Mouse (Mus musculus): ENCODE measurements at regions not wholly inside any gene's neighbourhood (a gene's known extent, or its start where the extent isn't known, plus 50 kb on each side); places are given as distances from the start of the nearest gene placed in this dataset.
A peak's percentile ranks its signal among the peaks of the same experiment; 100 is the strongest.

DNA sequence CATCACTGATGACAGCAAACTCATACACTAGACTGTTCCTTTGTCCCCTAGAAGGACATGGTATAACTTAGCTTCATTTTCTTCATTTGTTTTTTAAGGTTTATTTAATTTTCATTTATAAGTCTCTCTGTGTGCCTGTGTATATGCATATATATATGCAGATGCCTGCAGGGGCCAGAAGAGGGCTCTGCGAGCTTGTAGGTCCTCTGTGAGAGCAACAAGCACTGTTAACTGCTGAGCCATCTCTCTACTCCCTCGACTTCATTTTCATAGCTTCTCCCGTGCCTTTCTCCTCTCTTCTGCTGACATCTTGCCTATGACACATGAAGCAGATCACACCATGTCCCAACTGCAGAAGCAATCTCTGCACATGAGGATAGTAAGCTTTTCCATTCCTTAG, 72.9 kb upstream of the Foxn3 start:
- 94% methylated on average over 3 of the region's 3 CpGs for WGBS
- no peak for TF ChIP-seq POLR2A (IDR thresholded peaks at IDR 0.05; ENCODE audit: low read depth, low read length)
- TF ChIP-seq CTCF (conservative IDR thresholded peaks at IDR 0.05; ENCODE audit: insufficient read depth, insufficient read length, low read depth, low read length) = 0 out of 2 replicates have a peak, but pooled peaks have one; percentile 4
- H3K36me3 ChIP-seq (ENCODE audit: control insufficient read depth, insufficient read depth, low read length) = no peaks in the 10 kb centered on the region
- no peaks in the 10 kb centered on the region for H3K27me3 ChIP-seq (replicated peaks; ENCODE audit: control insufficient read depth, insufficient read depth, low read length)
- DNase-seq = no peak
- no peak overlapping the region for H3K27ac ChIP-seq (ENCODE audit: insufficient read depth, low read depth, low read length)
- no peaks in the 10 kb centered on the region for H3K4me1 ChIP-seq (ENCODE audit: control insufficient read depth, insufficient read depth, low read length)
- no peak overlapping the region for H3K4me3 ChIP-seq (ENCODE audit: insufficient read depth, low read depth, low read length)

DNA sequence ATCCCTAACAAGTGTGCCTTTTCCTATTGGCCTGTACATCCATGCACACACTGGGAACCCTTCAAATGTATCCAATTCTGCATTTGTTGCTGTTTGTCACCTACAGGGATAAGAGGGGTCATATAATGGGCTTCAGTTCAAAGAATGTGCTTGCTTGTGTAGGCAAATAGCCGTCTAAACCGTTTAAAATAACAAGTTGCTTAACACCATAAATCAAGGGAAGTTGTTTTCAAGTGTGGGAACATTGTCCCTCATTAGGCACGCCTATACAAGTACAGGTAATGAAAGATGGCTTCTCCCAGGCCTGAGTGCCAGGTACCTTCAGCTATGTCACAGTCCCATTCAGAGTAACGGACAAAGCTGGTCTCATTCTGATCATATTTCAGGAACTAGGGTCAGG, 72.0 kb upstream of the Foxn3 start:
- Histone ChIP-seq H3K36me3 (ENCODE audit: control insufficient read depth, insufficient read depth, low read length) (no peaks in the 10 kb centered on the region), H3K4me1 (ENCODE audit: control insufficient read depth, insufficient read depth, low read length) (no peaks in the 10 kb centered on the region), H3K27me3 (replicated peaks; ENCODE audit: control insufficient read depth, insufficient read depth, low read length) (no peaks in the 10 kb centered on the region), H3K27ac (ENCODE audit: insufficient read depth, low read depth, low read length) (no peak overlapping the region), H3K4me3 (ENCODE audit: insufficient read depth, low read depth, low read length) (no peak overlapping the region)
- DNase-seq = no peak
- TF ChIP-seq POLR2A (IDR thresholded peaks at IDR 0.05; ENCODE audit: low read depth, low read length) (no peak), CTCF (conservative IDR thresholded peaks at IDR 0.05; ENCODE audit: insufficient read depth, insufficient read length, low read depth, low read length) (no peak)
- WGBS = 45% methylated on average over 4 of the region's 4 CpGs

DNA sequence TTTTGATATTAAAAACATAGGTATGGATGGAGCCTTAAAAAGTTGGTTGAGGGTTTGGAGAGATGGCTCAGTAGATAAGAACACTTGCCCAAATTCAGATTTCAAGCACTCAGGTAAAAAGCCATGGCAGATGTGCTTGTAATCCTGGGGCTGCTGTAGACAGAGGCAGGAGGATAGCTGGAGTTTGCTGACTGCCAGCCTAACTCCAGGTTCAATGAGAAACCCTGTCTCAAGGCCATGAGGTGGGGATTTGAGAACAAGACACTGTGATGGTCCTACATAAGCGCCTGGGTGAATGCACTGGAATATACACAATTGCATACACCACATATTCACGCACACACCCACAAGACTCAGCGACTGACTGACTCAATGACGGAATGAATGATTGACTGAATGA, 71.3 kb upstream of the Foxn3 start:
- WGBS = 97% methylated on average over 4 of the region's 4 CpGs

GRCm38 (mm10) chr12:99633678-99634077, 70.3 kb upstream of the Foxn3 start:
- Histone ChIP-seq H3K27me3 (replicated peaks; ENCODE audit: control insufficient read depth, insufficient read depth, low read length) (no peaks in the 10 kb centered on the region), H3K27ac (ENCODE audit: insufficient read depth, low read depth, low read length) (no peak overlapping the region), H3K36me3 (ENCODE audit: control insufficient read depth, insufficient read depth, low read length) (no peaks in the 10 kb centered on the region), H3K4me1 (ENCODE audit: control insufficient read depth, insufficient read depth, low read length) (no peaks in the 10 kb centered on the region), H3K4me3 (ENCODE audit: insufficient read depth, low read depth, low read length) (no peak overlapping the region)
- 85% methylated on average over 10 of the region's 10 CpGs for WGBS
- no peak for DNase-seq
- TF ChIP-seq CTCF (conservative IDR thresholded peaks at IDR 0.05; ENCODE audit: insufficient read depth, insufficient read length, low read depth, low read length) (no peak), POLR2A (IDR thresholded peaks at IDR 0.05; ENCODE audit: low read depth, low read length) (no peak)

More for the DNA sequence above, 71.3 kb upstream of the Foxn3 start:
- H3K36me3 ChIP-seq (ENCODE audit: control insufficient read depth, insufficient read depth, low read length) = no peaks in the 10 kb centered on the region
- no peak overlapping the region for H3K27ac ChIP-seq (ENCODE audit: insufficient read depth, low read depth, low read length)
- no peak for TF ChIP-seq CTCF (conservative IDR thresholded peaks at IDR 0.05; ENCODE audit: insufficient read depth, insufficient read length, low read depth, low read length)
- no peak for TF ChIP-seq POLR2A (IDR thresholded peaks at IDR 0.05; ENCODE audit: low read depth, low read length)
- no peak overlapping the region for H3K4me3 ChIP-seq (ENCODE audit: insufficient read depth, low read depth, low read length)
- H3K4me1 ChIP-seq (ENCODE audit: control insufficient read depth, insufficient read depth, low read length) = no peaks in the 10 kb centered on the region
- DNase-seq = no peak
- H3K27me3 ChIP-seq (replicated peaks; ENCODE audit: control insufficient read depth, insufficient read depth, low read length) = no peaks in the 10 kb centered on the region

- no peaks in the 10 kb centered on the region for H3K4me1 ChIP-seq (ENCODE audit: control insufficient read depth, insufficient read depth, low read length)
- no peak for TF ChIP-seq CTCF (conservative IDR thresholded peaks at IDR 0.05; ENCODE audit: insufficient read depth, insufficient read length, low read depth, low read length)
- TF ChIP-seq POLR2A (IDR thresholded peaks at IDR 0.05; ENCODE audit: low read depth, low read length) = no peak
- whole genome bisulfite sequencing = 92% methylated on average over 6 of the region's 6 CpGs
- H3K27me3 ChIP-seq (replicated peaks; ENCODE audit: control insufficient read depth, insufficient read depth, low read length) = no peaks in the 10 kb centered on the region
- DNase-seq = no peak
- no peak overlapping the region for H3K4me3 ChIP-seq (ENCODE audit: insufficient read depth, low read depth, low read length)
- H3K27ac ChIP-seq (ENCODE audit: insufficient read depth, low read depth, low read length) = no peak overlapping the region
- H3K36me3 ChIP-seq (ENCODE audit: control insufficient read depth, insufficient read depth, low read length) = no peaks in the 10 kb centered on the region
These were observed 69.6 kb upstream of the Foxn3 start for GRCm38 (mm10) chr12:99632988-99633387.

- TF ChIP-seq POLR2A (IDR thresholded peaks at IDR 0.05; ENCODE audit: low read depth, low read length) (no peak), CTCF (conservative IDR thresholded peaks at IDR 0.05; ENCODE audit: insufficient read depth, insufficient read length, low read depth, low read length) (no peak)
- 86% methylated on average over 4 of the region's 4 CpGs for WGBS
These were observed 66.2 kb upstream of the Foxn3 start for GRCm38 (mm10) chr12:99629606-99630005.

DNA sequence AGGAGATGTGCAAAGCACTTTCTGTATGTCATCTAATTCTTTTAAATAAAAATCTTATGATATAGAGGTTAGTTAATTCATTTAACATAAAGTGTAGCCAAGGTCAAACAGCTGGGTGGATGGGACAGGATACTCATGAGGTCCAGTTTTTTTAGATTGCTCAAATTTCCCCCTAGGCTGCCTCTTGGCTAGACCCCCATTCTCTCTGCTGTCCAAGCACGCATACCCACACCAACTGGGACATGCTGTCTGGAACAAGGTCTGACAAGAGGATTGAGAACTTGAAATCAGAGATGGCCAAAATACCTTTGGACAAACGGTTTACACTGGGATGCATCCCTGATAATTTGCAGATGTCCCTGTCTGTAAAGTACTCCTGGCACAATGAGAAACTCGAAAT, 65.0 kb upstream of the Foxn3 start:
- Histone ChIP-seq H3K4me3 (ENCODE audit: insufficient read depth, low read depth, low read length) (no peak overlapping the region), H3K36me3 (ENCODE audit: control insufficient read depth, insufficient read depth, low read length) (no peaks in the 10 kb centered on the region), H3K27ac (ENCODE audit: insufficient read depth, low read depth, low read length) (no peak overlapping the region), H3K4me1 (ENCODE audit: control insufficient read depth, insufficient read depth, low read length) (no peaks in the 10 kb centered on the region), H3K27me3 (replicated peaks; ENCODE audit: control insufficient read depth, insufficient read depth, low read length) (no peaks in the 10 kb centered on the region)
- DNase-seq = no peak
- 64% methylated on average over 3 of the region's 3 CpGs for WGBS
- TF ChIP-seq POLR2A (IDR thresholded peaks at IDR 0.05; ENCODE audit: low read depth, low read length) (no peak), CTCF (conservative IDR thresholded peaks at IDR 0.05; ENCODE audit: insufficient read depth, insufficient read length, low read depth, low read length) (no peak)

More at GRCm38 (mm10) chr12:99629606-99630005, 66.2 kb upstream of the Foxn3 start:
- Histone ChIP-seq H3K27ac (ENCODE audit: insufficient read depth, low read depth, low read length) (no peak overlapping the region), H3K4me3 (ENCODE audit: insufficient read depth, low read depth, low read length) (no peak overlapping the region), H3K36me3 (ENCODE audit: control insufficient read depth, insufficient read depth, low read length) (no peaks in the 10 kb centered on the region), H3K4me1 (ENCODE audit: control insufficient read depth, insufficient read depth, low read length) (no peaks in the 10 kb centered on the region), H3K27me3 (replicated peaks; ENCODE audit: control insufficient read depth, insufficient read depth, low read length) (no peaks in the 10 kb centered on the region)
- no peak for DNase-seq

- WGBS = under 1% methylated on average over 30 of the region's 30 CpGs
- Histone ChIP-seq H3K4me1 (ENCODE audit: control insufficient read depth, insufficient read depth, low read length) (no peaks in the 10 kb centered on the region), H3K27ac (ENCODE audit: insufficient read depth, low read depth, low read length) (no peak overlapping the region), H3K36me3 (ENCODE audit: control insufficient read depth, insufficient read depth, low read length) (no peaks in the 10 kb centered on the region), H3K4me3 (ENCODE audit: insufficient read depth, low read depth, low read length) (peak overlapping the region; percentile 54), H3K27me3 (replicated peaks; ENCODE audit: control insufficient read depth, insufficient read depth, low read length) (no peaks in the 10 kb centered on the region)
- DNase-seq = peak; percentile 86
- TF ChIP-seq CTCF (conservative IDR thresholded peaks at IDR 0.05; ENCODE audit: insufficient read depth, insufficient read length, low read depth, low read length) = no peak
- no peak for TF ChIP-seq POLR2A (IDR thresholded peaks at IDR 0.05; ENCODE audit: low read depth, low read length)
These were observed 64.5 kb upstream of the Foxn3 start for GRCm38 (mm10) chr12:99627898-99628231.

All from kidney, adult 2 months (tissue).